In the genomic region with DNA sequence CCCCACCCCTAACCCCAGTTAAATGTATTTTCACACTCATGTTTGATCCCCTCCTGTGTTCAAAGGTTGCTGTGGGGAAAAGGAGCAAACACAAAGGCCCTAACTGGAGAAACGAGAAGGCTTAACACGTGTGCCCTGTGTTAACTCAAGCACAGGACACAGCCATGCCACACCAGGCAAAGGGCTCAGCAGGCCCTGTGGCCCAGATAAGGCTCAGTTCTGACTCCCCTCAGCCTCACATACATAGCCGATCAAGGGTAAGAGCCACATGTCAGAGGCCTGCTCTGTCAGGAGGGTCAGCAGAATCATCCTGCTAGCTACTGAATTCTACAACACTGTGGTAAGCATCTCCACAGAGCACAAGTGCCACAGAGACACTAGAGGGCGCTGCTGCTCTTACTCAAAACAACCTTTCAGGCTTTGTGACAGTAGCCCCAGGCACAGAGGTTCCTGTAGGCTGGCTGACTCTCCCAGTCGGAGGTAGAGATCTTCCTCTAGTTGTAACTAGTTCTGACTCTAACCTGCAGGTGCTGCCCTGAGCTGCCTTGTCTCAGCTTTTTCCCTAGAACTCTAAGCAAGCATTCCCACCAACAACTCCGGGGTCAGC, we compare ENCODE assay signal across 9 mouse cellular contexts. TPM values are rescaled to one million over a fixed set of nuclear protein-coding genes. Genes with fewer than 3 reads are reported as not detected.
A peak's percentile ranks its signal among the peaks of the same experiment; 100 is the strongest.
DNase-seq lines count a peak whose midpoint lies in the region; ATAC-seq and TF ChIP-seq lines count a peak whose summit lies in the region.
"Had no signal": no experiment of that assay in that cellular context is flagged by ENCODE, and none has a peak within 500 bp of the region (broad histone marks: within the 10 kb centered on the region; RNA-seq: fewer than 3 reads in every experiment).

No protein-coding gene starts in this region.

- no peak overlapping the region for H3K4me2 ChIP-seq in heart, embryonic 15.5 days
- H3K4me2 ChIP-seq in liver, embryonic 13.5 days, result no peak overlapping the region
- H3K4me2 ChIP-seq in neural tube, embryonic 11.5 days (ENCODE audit: low read depth), result no peak overlapping the region
- no peak overlapping the region for H3K4me2 ChIP-seq in stomach, embryonic 16.5 days (ENCODE audit: low read depth, low read length)

- H3K9ac ChIP-seq in heart, embryonic 15.5 days, result no peak overlapping the region
- no peak overlapping the region for H3K9ac ChIP-seq in liver, embryonic 13.5 days
- no peak overlapping the region for H3K9ac ChIP-seq in neural tube, embryonic 11.5 days (ENCODE audit: low read length)
- H3K9ac ChIP-seq in stomach, embryonic 16.5 days (ENCODE audit: low read length), result no peak overlapping the region

- H3K9me3 ChIP-seq in heart, embryonic 15.5 days (replicated peaks), result no peaks in the 10 kb centered on the region
- H3K9me3 ChIP-seq in liver, embryonic 13.5 days (replicated peaks), result no peaks in the 10 kb centered on the region
- H3K9me3 ChIP-seq in neural tube, embryonic 11.5 days (ENCODE audit: control insufficient read depth, low read length), result no peaks in the 10 kb centered on the region
- H3K9me3 ChIP-seq in stomach, embryonic 16.5 days (replicated peaks; ENCODE audit: control insufficient read depth, low read length), result no peaks in the 10 kb centered on the region

- no peak overlapping the region for H3K4me3 ChIP-seq in heart, embryonic 15.5 days
- no peak overlapping the region for H3K4me3 ChIP-seq in liver, embryonic 13.5 days (replicated peaks)
- no peak overlapping the region for H3K4me3 ChIP-seq in neural tube, embryonic 11.5 days (ENCODE audit: low read depth, low read length)
- H3K4me3 ChIP-seq in stomach, embryonic 16.5 days (replicated peaks; ENCODE audit: low read length), result no peak overlapping the region
- H3K4me3 ChIP-seq: erythroblast, embryonic 14.5 days had no signal

- peaks cover 32% of the 10 kb centered on the region for H3K4me1 ChIP-seq in heart, embryonic 15.5 days (replicated peaks)
- H3K4me1 ChIP-seq in liver, embryonic 13.5 days (replicated peaks), result no peaks in the 10 kb centered on the region
- no peaks in the 10 kb centered on the region for H3K4me1 ChIP-seq in neural tube, embryonic 11.5 days (ENCODE audit: control insufficient read depth, insufficient read depth, low read length)
- no peaks in the 10 kb centered on the region for H3K4me1 ChIP-seq in stomach, embryonic 16.5 days (ENCODE audit: control insufficient read depth, insufficient read depth, low read length)

- peak; percentile 84 for TF ChIP-seq CTCF in brain, embryonic 14.5 days (IDR thresholded peaks at IDR 0.05; ENCODE audit: borderline replicate concordance, extremely low read depth, insufficient read depth, insufficient read length)

- peak; percentile 94 for ATAC-seq in CD4-positive, CD25-positive, alpha-beta regulatory T cell, adult 4 months
- ATAC-seq in heart, embryonic 15.5 days (replicated peaks; ENCODE audit: insufficient number of reproducible peaks, insufficient read depth, low FRiP score, low read depth), result peak; percentile 60
- ATAC-seq in liver, embryonic 13.5 days (ENCODE audit: low read depth), result peak; percentile 51; the same call in 1 of the 2 replicates
- peak; percentile 53; the same call in 1 of the 2 replicates for ATAC-seq in neural tube, embryonic 11.5 days (ENCODE audit: insufficient read depth, low FRiP score, low TSS enrichment)
- peak; percentile 74; the same call in 1 of the 2 replicates for ATAC-seq in stomach, embryonic 16.5 days (ENCODE audit: insufficient read depth, low FRiP score)

- peak; percentile 95 for DNase-seq in brain, embryonic 14.5 days (ENCODE audit: low read depth)
- peak; percentile 23 for DNase-seq in fat pad, adult 2 months (ENCODE audit: extremely low read depth, low read depth, low spot score)
- DNase-seq in kidney, postnatal 10 days, result peak; percentile 93
- peak; percentile 61 for DNase-seq in liver, embryonic 13.5 days
- DNase-seq in neural tube, embryonic 11.5 days (ENCODE audit: low spot score), result peak; percentile 86

- no peaks in the 10 kb centered on the region for H3K27me3 ChIP-seq in heart, embryonic 15.5 days
- H3K27me3 ChIP-seq in liver, embryonic 13.5 days, result peaks cover 17% of the 10 kb centered on the region
- no peaks in the 10 kb centered on the region for H3K27me3 ChIP-seq in neural tube, embryonic 11.5 days (ENCODE audit: control insufficient read depth, insufficient read depth, low read length)
- no peaks in the 10 kb centered on the region for H3K27me3 ChIP-seq in stomach, embryonic 16.5 days (ENCODE audit: control insufficient read depth, insufficient read depth, low read length)

- no peak for TF ChIP-seq POLR2A in brain, embryonic 14.5 days (IDR thresholded peaks at IDR 0.05; ENCODE audit: borderline replicate concordance, extremely low read depth, insufficient read depth, insufficient read length, poor library complexity, severe bottlenecking)

- H3K36me3 ChIP-seq in heart, embryonic 15.5 days, result peaks cover 42% of the 10 kb centered on the region
- H3K36me3 ChIP-seq in liver, embryonic 13.5 days, result no peaks in the 10 kb centered on the region
- no peaks in the 10 kb centered on the region for H3K36me3 ChIP-seq in neural tube, embryonic 11.5 days (ENCODE audit: control insufficient read depth, insufficient read depth, low read length)
- no peaks in the 10 kb centered on the region for H3K36me3 ChIP-seq in stomach, embryonic 16.5 days (ENCODE audit: control insufficient read depth, insufficient read depth, low read length)

- 40% methylated on average over 6 of the region's 6 CpGs for WGBS in heart, embryonic 15.5 days
- 35% methylated on average over 6 of the region's 6 CpGs for WGBS in liver, embryonic 13.5 days (ENCODE audit: insufficient replicate concordance)
- 45% methylated on average over 6 of the region's 6 CpGs for WGBS in neural tube, embryonic 11.5 days
- WGBS in stomach, embryonic 16.5 days, result 34% methylated on average over 6 of the region's 6 CpGs

- H3K27ac ChIP-seq in heart, embryonic 15.5 days, result peak overlapping the region; percentile 44; the same call in 1 of the 2 replicates
- no peak overlapping the region for H3K27ac ChIP-seq in liver, embryonic 13.5 days
- no peak overlapping the region for H3K27ac ChIP-seq in neural tube, embryonic 11.5 days (ENCODE audit: low read depth, low read length)
- H3K27ac ChIP-seq in stomach, embryonic 16.5 days (ENCODE audit: low read length), result no peak overlapping the region

RNA-seq across cellular contexts. Expression of a gene that starts 12.9 kb away (rescaled TPM):
- polyA plus RNA-seq in CD4-positive, CD25-positive, alpha-beta regulatory T cell, adult 4 months (2017; shearing (Covaris generic)), result 1 to 10 TPM; 2.9 to 3.1 TPM
- polyA plus RNA-seq in brain, embryonic 14.5 days (2012; rRNA removed), result 15.1 and 17.5 TPM in 2 replicates
- 3.7 and 4.9 TPM in 2 replicates for polyA plus RNA-seq in heart, embryonic 15.5 days (2015; fragmentation: Nextera tagmentation; extraction: Ambion mirVana)
- 1.9 and 2.1 TPM in 2 replicates for polyA plus RNA-seq in liver, embryonic 13.5 days (2015; fragmentation: Nextera tagmentation; extraction: Ambion mirVana)
- 5.5 and 5.7 TPM in 2 replicates for polyA plus RNA-seq in neural tube, embryonic 11.5 days (2014; fragmentation: Nextera tagmentation; extraction: Ambion mirVana)
- 10.7 and 11.0 TPM in 2 replicates for polyA plus RNA-seq in stomach, embryonic 16.5 days (2015; fragmentation: Nextera tagmentation; extraction: Ambion mirVana)

RNA-seq across cellular contexts. Expression of a gene that starts 28.3 kb away (rescaled TPM):
- under 1 TPM; 0.14 to 0.42 TPM for polyA plus RNA-seq in CD4-positive, CD25-positive, alpha-beta regulatory T cell, adult 4 months (2017; shearing (Covaris generic))
- polyA plus RNA-seq in brain, embryonic 14.5 days (2012; rRNA removed), result 14.8 and 23.1 TPM in 2 replicates
- polyA plus RNA-seq in heart, embryonic 15.5 days (2015; fragmentation: Nextera tagmentation; extraction: Ambion mirVana), result 42.3 and 45.3 TPM in 2 replicates
- 0.61 and 0.71 TPM in 2 replicates for polyA plus RNA-seq in liver, embryonic 13.5 days (2015; fragmentation: Nextera tagmentation; extraction: Ambion mirVana)
- polyA plus RNA-seq in neural tube, embryonic 11.5 days (2014; fragmentation: Nextera tagmentation; extraction: Ambion mirVana), result 4.4 and 5.5 TPM in 2 replicates
- 10.1 and 10.2 TPM in 2 replicates for polyA plus RNA-seq in stomach, embryonic 16.5 days (2015; fragmentation: Nextera tagmentation; extraction: Ambion mirVana)

Comparison
In these comparisons a context has a peak if more than half of its experiments do, and no peak if none do; other contexts are left out.
1. DNase-seq: peak in every context shown above with its lines; median percentile 95 in brain, embryonic 14.5 days; 93 in kidney, postnatal 10 days; 86 in neural tube, embryonic 11.5 days; 61 in liver, embryonic 13.5 days; 23 in fat pad, adult 2 months.